Mouse (Mus musculus) mouse embryonic stem cell (cell line): Measurements from ENCODE around the gene Tram2.

ENCODE experiments used
- in situ Hi-C, 2 experiments: fragments of 300-500 bp; cut with MboI; formaldehyde crosslinking; loops; 1 replicate in 1 of 2; 3 replicates in 1 of 2; pipeline ENCODE4 v1.14.3; 2019 to 2020; ENCODE audit warnings: low sequenced_read_pairs in 2 of 2, low pct_unique_long_range_greater_than_20kb in 1 of 2, mixed read lengths in 1 of 2; ENCODE audit not compliant: unreplicated experiment in 1 of 2

The Tram2 gene

GRCm38 (mm10) chr1:21070658-21071057 lies 8.4 kb downstream of the Tram2 start:
- in situ Hi-C loops = no loop called here

DNA sequence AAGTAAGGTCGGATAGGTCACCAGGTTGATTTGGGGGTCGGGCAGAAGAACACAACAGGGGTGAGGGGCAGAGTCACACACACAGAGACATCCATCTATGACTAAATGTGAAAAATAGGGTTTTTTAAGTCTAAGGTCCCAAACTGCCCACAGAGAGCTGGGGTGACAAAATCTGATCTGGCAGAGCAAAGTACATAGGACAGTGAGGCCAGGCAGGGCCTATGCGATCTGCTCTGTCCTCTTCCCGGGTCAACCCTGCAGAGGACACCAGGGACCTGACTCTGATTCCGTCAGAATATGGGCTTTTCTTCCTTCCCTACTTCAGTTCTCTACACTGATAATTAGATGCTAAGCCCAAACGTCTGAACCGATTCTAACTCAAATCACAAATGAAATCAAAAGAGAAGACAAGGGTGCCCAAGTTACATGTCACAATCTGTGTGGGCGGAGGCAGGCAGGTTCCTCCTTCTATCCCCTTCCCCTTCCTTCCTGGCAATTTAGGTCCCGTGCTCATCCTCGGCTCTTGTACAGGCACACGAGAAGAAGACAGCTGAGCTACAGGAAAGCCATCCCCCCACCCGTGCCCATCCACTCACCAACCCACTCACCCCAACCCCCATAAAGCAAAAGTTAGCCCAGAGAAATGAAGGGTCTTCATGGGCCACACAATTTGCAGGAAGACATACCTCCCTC lies 9.1 kb downstream of the Tram2 start:
- in situ Hi-C loops = no loop called here

DNA sequence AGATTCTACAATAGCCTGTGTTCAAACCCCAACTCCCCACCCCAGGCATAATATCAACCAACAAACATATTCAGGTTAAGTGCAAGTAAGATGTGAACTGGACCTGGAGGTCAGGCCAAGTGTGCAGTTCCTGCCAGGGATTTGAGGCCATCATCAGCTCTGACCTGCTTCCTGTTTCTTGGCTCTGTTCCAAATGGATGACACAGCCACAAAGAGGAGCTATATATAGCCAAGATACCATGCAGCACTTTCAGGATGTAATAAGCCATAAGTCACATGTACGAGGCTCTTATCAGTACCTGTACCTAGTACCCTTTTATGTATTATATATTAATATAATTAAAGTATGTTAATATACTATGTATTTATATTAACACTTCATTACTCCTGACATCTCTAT lies 10.5 kb downstream of the Tram2 start:
- in situ Hi-C loops = no loop called here

DNA sequence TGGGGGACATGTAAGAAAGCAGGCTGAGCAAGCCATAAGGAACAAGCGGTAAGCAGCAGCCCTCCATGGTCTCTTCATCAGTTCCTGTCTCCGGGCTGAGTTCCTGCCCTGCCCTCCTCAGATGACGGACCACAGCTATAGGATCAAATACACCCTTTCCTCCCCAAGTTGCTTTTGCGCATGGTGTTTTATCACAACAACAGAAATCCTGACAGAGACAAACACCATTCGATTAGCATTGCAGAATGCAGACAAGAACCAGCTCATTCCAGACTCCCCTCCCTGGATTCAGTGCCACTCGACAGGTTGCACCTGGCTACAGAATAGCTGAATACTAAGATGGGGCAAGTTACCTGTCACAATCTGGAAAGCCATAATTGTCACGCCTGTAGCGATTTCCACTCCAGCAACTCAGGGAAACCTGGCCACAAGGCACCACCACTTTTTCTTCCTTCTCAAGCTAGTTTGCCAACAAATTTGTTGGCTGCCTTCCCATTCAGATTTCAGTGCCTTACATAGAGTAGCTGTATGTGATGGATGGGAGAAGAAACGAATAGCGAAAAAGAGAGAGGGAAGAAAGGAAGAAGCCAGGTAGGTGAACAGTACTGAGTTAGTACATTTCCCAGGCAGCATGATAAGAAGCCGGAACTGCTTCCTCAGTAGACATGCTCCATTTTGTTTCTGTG lies 11.3 kb downstream of the Tram2 start:
- in situ Hi-C loops = no loop called here

DNA sequence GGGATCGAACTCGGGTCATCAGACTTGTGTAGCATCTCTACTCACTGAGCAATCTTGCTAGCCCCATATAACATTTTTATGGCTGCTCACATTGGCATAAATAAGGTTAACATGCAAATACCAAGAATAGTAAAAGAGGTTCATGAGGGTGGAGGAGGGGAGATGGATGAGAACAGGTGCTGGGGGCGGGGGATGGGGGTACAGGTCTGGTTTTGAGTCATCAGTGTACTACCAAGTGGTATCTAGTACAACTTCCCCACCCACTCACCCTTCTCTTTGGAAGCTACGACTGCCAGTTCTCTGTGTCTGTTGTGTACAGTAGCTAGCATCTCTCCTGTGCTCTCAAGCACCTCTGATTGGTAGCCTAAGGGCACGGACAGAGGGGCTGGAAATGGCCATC lies 14.9 kb downstream of the Tram2 start:
- in situ Hi-C loops = no loop called here

GRCm38 (mm10) chr1:21059385-21060109 lies 19.5 kb downstream of the Tram2 start:
- in situ Hi-C loops = no loop called here

DNA sequence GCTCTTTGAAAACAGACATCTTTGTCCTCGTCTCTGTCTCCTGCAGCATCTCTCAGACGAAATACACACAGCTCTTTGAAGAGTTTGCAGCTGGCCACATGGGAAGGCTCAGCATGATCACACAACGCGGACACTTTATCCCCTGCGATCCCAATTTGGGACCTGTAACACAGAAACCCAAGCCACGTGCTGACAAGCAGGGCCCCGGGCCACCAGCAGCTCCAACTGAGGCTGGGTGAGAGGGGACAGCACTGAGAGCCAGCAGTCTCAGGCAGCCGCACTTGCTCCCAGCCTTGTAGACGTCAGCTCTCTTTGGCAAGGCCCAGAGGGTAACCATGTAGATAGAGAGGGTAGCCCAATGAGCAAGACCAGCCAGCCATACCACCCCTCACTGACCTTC lies 26.0 kb downstream of the Tram2 start:
- in situ Hi-C loops = no loop called here

- in situ Hi-C loops = no loop called here
These were observed 26.4 kb downstream of the Tram2 start for GRCm38 (mm10) chr1:21052608-21053007.

- in situ Hi-C loops = no loop called here
These were observed 26.9 kb downstream of the Tram2 start for GRCm38 (mm10) chr1:21052132-21052545.

GRCm38 (mm10) chr1:21049005-21049404 lies 30.0 kb downstream of the Tram2 start:
- in situ Hi-C loops = no loop called here

DNA sequence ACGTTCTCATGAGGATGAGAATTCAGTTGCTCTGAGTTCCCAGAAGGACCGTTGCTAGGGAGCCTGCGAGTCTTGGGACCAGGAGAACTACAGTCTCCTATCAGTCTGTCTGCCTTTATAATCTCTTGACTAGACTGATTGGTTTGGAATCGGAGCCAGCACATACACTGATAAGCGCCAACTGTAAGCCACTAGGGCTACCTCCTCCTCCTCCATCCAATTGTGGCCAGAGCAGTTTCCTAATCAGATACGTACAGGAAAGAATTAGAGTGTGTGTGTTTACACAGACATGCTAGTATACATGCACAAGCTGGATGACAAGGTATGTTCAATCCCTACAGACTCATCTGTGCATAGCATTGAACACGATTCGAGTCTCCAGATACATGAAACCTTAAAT lies 30.6 kb downstream of the Tram2 start:
- in situ Hi-C loops = no loop called here

DNA sequence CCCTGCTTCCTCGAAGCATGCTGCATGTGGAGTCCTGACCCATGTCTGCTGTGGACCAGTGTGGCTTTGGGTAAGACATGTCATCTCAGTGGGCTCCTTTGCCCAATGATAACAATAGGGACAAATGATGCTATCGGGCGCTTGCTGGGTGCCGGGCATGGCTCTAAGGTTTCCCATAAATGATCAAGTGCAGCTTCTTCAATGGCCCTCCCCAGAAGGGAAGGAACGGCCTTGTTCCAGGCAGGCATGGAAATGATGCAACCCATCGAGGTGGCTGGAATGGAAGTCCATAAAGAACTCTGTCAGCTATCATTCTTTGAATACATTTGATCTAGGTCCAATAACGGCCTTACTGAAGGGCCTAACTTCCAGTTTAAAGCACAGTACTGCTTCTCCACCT lies 36.6 kb downstream of the Tram2 start:
- in situ Hi-C loops = no loop called here

- in situ Hi-C loops = no loop called here
These were observed 38.3 kb downstream of the Tram2 start for GRCm38 (mm10) chr1:21040610-21041326.

DNA sequence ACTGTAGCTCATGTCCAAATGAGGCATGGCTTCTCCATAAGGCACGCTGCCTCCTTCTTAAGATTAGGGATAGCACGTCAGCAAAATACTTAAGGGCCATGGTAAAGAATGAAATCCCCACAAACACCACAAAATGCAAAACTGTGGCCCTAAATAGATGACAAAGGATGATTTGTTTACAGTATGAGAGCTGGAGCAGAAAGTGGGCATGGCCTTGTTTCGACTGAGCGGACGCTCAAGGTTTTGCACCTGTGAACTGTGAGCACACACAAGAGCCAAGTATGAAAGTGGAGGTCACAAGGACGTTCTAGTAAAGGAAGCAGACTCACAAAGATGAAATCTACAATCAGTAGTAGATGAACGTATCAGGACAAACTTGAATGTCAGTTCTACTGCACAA lies 38.9 kb downstream of the Tram2 start:
- in situ Hi-C loops = no loop called here

- in situ Hi-C loops = no loop called here
These were observed 39.5 kb downstream of the Tram2 start for GRCm38 (mm10) chr1:21039564-21039963.

GRCm38 (mm10) chr1:21037881-21038601 lies 41.0 kb downstream of the Tram2 start:
- in situ Hi-C loops = no loop called here

DNA sequence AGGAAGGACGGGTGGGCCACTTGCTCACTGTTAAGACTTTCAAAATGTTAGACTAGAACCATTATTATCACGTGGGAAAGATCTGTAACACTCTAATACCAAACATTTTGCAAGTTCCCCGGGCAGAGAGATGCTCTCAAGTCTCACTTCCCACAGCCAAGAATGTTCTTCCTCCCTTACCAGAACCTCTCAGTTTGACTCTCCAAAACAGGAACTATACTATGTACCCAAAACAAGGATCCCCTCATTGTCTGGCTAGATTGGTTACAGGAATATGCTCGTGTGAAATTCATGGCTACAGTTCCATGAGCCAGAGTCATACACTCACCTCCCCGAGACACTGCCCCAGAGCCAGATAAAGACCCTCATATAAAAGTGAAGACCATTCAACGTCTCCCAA lies 43.2 kb downstream of the Tram2 start:
- in situ Hi-C loops = no loop called here

- in situ Hi-C loops = no loop called here
These were observed 45.3 kb downstream of the Tram2 start for GRCm38 (mm10) chr1:21033792-21034119.
